Mouse (Mus musculus) ovary, postnatal 14 days (tissue): ENCODE measurements around the gene Pdia3.
"Not testable (repeated sequence)": the region's sequence is repeated elsewhere in the genome, so short reads cannot be mapped to it uniquely, and the experiment has no call there.

Experiments
- DNase-seq: peaks from one replicate; pipeline ENCODE4 v3.0.0; 2022; ENCODE audit warnings: low spot score

The Pdia3 gene

DNA sequence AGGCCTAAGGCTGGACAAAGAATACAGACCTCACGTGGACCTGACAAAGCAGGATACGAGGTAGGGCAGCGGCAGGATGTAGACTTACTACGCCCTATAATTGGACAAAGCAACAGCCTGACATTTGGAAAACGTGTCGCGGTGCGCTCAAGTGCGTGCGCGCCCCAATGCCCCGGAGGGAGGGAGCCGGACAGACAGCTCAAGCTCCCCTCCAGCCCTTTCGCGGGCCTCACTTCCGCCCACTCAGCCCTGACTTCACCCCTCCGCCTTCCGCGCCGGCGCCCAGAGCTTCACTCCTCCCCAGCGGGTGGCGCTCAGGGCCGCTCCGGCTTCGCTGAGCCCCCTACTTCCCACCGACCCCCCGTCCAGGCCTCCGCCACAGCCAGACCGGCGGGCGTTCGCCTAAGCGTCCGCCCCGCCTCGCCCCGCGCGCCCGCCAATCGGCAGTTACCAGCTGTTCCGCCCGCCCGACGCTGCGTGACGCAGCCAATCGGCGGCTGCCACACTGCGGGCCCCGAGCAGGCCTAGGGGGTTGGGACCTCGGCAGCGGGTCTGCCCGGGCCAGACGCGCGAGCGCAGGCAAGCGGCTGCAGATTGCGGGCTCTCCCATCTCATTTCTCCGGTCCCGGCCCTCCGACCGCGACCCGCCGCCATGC is at the start of gene Pdia3, which contains the start of gene Catsper2:
Gene Pdia3, plus strand, starts transcription at position 389 of the 656 bp plus-strand sequence.
Gene Catsper2, minus strand, starts transcription at position 406 of the 656 bp plus-strand sequence.
- DNase-seq: peak; percentile 93

DNA sequence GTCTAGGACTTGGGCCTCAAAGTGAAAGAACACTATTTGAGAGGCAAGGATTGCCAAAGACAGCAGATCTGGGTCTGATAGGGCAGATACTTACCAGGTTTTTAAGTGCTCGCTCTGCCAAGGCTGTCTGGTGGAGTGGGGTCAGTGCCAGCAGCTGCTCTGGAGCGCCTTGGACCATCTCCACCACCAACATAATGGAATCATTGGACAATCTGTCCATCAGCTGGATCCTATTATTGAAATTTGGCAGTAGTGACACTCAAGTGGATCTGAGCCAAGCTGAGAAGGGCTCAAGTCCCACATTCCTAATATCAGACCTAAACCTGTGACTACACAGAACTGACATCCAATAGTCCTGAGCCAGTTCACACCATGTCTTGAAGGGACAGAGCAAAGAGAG is 44.7 kb upstream of the Pdia3 start:
- no peak for DNase-seq

DNA sequence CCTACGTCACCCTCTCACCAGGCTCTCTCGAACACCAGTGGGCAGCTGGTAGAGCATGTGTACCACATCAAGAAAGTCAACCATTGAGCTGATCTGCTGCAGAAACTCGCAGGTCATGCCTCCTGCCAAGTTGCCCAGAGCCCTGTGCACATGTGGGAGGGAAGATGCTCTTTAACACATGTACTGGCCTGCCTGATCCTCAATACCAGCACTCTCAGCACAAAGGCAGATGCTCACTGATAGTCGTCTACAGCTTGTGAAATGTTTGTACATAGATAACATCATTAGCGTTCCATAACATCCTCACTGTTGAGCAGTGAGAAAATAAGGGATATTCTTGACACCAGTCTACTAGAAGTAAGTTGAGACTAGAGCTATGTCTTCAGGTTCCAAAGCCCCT is 42.7 kb upstream of the Pdia3 start:
- no peak for DNase-seq

DNA sequence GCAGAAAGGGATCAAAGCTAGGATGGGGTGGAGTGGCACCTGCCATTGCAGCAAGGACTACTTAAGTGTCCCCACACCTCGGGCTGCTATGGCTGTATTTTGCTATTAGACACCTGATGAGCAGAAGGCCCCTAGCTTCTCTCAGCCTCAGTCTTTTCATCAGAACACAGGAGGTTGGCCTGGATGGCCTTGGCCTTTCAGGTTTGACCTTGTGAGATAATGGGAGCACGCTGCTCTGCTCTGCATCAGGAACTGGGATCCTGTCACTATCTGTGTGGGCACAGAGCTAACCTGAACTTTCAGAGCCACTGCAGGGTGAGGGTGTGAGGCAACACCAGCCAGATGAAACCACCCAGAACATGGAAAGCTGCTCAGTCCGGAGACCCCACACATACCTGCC is 41.3 kb upstream of the Pdia3 start:
- DNase-seq: no peak

DNA sequence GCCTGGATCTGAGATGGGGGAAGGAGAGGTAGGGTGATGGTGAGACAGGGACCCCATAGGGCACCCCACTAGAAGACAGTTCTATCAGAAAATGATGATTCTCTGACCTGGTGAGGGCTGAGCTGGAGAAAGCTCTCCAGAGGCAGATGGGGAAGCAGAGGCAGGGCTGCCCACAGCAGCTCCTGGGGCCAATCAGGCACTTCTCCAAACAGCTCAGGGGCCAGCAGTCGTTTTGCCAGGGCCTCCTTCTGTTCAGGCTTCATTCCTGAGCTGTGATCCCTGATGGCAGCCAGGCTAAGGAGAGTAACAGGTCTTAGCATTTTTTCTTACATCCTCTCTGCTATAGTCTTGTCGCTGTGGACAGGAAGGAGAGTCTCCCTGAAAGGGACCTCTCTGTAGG is 38.8 kb upstream of the Pdia3 start:
- no peak for DNase-seq

DNA sequence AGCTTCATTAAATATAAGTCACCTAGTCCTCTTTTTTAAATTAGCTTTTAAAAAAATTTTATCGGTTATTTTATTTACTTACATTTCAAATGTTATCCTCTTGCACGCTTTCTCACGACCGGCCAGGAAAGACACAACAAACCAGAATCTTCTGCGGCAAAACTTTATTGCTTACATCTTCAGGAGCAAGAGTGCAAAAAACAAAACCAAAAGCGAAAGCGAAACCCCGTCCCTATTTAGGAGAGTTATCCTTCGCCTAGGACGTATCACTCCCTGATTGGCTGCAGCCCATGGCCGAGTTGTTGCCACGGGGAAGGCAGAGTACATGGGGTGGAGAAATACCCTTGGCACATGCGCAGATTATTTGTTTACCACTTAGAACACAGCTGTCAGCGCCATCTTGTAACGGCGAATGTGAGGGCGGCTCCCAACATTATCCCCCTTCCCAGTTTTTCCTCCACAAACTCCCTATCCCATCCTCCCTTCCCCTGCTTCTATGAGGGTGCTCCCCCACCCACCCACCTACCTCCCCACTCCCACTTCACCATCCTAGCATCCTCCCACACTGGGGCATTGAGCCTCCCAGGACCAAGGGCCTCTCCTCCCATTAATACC is 26.5 kb upstream of the Pdia3 start, which contains the start of gene Strc:
Gene Strc, minus strand, starts transcription at position 208 of the 615 bp plus-strand sequence.
- not testable (repeated sequence) for DNase-seq

DNA sequence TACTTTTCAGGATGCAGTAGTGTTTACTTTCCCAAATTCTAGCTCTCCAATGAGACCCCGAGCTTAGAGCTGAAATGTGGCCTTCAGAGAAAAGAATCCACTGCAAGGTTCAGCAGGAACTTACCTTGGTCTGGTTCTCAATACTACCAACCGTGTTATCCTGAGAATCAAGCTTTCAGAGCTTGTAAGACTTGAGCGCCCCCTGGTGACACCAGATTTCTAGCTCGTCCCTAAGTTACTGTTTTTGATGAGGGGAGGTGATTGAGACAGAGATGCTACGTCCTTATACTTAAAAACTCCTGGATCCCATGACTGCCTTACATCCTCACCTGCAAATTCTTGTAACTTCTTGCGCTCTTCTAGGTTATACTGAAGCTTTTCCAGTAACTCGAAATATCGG is 17.0 kb upstream of the Pdia3 start:
- peak; percentile 78 for DNase-seq

DNA sequence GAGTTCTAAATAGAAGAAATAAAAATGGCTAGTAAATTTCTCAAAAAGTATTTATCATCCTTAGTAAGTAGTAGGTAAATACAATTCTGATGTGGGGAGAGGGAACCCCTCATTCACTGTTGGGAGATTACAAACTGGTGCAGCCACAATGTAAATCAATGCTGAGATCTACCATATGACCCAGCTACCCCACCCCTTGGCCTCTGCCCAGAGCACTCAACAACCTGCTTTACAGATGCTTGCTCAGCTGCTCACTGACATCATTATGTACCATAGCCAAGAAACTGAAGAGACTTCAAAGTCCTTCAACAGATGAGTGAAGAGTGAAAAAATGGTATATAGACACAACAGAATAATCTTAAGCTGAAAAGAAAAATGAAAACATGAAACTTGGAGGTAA is 10.3 kb upstream of the Pdia3 start:
- DNase-seq: no peak

DNA sequence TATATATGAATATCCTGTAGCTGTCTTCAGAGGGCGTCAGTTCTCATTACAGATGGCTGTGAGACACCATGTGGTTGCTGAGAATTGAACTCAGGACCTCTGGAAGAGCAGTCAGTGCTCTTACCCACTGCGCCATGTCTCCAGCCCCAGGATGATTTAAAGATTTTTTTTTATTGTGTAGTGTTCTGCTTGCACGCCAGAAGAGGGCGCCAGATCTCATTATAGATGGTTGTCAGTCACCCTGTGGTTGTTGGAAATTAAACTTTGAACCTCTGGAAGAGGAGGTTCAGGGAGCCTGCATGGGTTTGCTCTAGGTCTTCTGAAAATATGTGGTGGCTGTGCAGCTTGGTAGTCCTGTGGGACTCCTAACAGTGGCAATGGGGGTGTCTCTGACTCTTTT is 5.4 kb upstream of the Pdia3 start:
- no peak for DNase-seq

DNA sequence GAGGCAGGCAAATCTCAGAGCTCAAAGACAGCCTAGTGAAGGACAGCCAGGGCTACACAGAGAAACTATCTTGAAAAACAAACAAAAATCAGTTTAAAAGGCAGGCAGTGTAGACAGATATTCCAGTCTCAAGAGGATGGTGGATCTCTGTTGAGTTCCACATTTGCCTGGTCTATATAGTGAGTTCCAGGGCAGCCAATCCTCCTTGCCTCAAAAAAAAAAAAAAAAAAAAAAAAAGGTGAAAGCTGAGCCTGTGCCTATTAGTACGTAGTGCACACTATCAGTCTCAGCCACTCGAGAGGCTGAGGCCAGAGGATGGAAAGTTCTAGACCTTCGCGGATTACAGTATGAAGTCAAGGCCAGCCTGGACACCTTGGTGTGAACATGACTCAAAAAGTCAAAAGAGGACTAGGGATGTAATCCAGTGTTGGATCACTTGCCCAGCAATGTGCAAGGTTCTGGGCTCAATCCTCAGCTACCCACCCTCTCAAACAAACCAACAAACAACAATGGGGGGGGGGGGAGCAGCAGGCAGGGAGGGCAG is 660 bp upstream of the Pdia3 start:
- DNase-seq: no peak

DNA sequence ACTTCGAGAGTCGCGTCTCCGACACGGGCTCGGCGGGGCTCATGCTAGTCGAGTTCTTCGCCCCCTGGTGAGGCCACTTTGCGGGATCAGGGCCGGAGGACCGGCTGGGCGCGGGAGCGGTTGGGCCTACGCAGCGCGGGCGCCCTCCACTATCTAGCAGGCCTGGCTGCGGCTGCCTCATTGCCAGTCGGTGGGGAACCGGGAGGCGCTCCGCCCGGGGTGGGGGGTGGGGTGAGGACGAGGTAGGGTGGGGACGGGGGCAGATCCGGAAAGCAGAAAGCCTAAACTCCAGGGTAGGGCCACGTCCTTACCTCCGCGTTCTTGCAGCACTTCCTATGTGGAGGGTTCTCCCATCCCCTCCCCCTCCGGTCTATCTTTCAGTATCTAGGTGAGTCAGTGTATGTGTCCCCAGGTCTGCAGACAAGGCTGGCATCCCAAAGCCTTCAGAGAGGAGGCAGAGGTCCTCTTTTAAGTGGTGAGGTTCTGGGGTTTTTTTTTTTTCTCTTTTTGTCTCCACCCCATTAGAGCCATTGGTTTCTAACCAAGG is 637 bp downstream of the Pdia3 start:
- DNase-seq: peak; percentile 13

DNA sequence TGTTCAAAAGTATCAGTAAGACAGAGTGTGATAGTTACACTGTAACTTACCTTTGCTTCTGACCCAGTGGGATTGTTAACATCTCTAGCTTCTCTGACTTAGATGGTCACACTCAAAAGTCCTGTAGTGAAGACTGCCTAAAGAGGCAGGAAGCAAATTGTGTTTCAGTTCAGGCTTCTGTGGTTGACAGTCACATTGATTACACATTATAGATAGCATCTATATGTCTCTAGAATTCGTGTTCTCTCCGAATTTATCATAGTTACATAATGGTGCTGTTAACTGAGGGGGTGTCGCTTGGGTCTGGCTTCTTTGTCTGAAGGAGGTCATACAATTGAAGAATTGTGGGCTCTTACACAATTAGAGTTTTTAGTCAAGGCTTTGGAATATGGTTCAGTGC is 1.5 kb downstream of the Pdia3 start:
- no peak for DNase-seq

DNA sequence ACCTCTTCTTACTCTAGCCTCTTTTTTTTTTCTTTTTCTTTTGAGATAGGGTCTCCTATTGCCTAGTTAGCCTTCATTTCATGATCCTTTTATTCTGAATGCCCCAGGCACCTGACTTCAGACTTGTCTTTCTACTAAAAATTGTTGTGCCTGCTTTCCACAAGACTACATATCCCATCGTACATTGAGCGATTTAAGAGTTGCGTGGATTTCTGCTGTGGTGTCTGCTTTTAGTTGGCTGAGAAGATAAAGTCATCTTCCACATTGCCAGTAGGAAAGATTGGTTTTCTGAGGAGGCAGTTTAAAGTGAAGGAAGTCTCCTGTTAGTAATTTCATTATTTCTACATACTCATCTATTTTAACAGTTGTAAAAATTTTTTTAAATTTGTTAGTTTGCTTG is 2.0 kb downstream of the Pdia3 start:
- no peak for DNase-seq

DNA sequence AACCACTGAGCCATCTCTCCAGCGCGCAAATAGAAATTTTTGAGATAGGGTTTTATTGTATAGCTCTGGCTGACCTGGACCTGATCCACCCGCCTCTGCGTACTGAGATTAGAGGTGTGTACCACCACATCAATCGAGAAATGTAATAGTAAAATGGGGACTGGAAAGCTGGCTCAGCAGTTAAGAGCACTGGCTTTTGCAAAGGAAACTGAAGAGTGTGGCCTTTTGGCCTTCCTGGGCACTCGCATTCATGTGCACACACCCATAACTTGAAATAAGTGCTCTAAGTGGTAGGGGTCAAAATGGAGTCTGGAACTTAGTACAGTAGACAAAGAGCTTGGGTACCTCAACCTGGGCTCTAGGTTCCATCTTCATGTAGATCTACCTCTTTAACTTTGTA is 2.8 kb downstream of the Pdia3 start:
- DNase-seq: no peak

DNA sequence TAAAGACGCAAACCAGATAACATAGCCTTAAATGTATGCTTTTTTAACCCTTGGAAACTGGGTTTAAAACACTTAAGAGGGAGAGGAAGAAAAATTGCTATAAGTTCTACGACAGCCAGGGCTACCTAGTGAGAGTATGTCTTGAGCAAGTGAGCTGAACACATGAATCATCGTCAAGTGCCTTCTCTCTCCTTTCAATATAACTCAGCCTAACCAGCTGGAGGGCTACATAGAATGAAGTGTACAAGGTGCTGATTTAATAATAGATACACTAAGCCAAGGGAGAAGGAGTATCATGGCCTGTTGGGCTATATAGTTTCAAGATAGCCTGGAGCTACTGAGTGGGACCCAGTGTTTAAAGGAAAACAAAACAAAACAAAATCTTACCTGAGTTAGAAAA is 4.9 kb downstream of the Pdia3 start:
- no peak for DNase-seq

DNA sequence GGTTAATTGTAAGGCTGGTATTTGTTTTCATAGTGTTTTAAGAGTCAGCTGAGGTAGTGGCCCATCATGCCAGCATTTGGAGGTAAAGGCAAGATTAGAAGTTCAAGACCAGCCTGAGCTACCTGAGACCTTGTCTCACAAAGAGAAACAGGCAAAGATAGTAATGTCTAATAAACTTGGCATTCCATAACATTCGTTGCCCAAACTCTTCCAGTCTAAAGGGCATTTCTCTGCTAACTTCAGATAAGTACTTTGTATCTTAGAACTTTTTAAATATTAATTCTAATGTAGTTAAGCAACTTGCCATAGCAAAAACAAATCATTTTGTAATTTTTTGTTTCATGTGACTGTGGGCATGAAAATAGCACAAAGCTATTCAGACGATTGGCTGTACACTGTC is 9.6 kb downstream of the Pdia3 start:
- no peak for DNase-seq

DNA sequence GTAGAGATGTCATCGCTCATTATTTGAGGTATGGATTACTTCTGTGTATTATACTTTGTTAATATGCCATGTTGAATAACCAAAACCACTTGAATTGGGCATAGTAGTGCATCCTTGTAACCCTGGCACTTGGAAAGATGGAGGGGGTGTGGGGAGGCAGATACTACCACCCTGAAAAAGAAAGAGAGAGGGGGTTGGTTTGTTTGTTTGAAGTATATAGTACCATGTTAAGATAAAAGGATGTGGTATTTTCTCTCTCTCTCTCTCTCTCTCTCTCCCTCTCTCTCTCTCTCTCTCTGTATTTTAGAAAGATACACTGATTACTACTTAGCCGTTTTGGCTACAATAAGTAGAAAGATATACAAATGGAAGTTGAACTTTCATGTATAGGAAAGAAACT is 12.3 kb downstream of the Pdia3 start:
- DNase-seq: no peak

DNA sequence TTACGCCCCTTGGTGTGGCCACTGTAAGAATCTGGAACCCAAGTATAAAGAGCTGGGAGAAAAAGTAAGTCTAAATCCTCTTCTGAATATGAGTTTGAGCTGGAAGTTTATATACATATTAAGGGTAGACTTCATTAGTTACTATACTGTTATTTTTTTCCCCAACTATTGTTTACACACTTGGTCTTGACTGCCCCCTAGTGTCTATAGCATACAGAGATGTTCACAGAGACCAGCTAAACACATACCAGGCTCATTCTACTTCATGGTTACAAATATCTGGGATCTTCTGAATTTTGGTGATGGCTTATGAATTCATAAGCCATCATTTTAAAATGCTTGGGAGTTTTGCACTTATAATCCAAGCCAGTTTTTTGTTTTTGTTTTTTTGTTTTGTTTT is 21.3 kb downstream of the Pdia3 start:
- no peak for DNase-seq

DNA sequence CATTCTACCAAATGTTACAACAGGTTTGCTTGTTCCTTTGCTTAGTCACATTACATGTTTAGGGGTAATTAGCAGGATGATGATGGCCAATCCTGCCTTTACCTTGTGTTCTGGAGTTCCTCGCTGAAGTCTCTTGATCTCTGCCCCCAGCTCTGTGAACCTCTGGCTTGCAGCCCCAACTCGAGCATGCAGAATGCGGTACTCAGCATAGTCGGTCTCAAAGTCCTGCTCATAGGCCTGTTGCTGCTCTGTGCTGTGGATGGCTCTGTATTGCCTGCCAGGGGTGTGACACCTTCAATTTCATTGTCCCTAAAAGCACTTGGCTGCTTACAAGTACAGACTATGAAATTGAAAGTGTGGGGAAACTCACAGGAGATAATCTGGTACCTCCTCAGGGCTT is 26.2 kb downstream of the Pdia3 start:
- DNase-seq: no peak

DNA sequence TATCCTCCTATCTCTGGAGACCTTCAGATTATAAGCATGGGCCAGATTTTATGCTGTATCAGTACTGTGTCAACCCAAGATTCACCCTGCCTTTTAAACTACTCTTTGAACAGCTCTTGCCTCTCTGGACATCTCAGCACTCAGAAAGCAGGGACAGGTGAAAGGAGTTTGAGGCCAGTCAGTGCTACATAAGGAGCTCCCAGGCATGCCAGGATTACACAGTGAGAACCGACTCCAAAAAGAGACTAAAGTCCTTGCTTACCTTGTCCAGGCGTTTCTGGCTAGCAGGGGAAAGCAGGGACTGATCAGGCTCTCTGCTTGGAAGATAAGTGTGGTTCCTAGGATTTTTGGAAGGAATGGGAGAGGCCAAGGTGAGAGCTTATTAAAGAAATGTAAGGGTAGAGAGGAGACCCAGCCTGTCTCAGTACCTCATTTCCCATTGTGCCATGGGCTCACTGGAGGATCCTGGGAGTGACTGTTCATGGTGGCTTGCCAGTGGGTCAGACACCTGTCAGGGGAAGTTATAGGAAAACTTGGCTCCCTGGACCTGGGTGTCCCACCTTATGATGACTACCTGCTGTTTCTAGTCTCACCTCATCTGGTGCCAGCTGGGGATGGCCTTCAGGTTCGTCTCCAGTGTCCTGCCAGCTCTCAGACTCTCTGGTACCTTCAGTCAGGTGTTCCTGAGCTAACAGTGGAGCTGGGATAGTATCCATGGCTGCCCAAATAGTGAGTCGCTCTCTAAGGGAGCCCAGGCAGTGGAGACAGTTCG is 27.4 kb downstream of the Pdia3 start:
- no peak for DNase-seq

DNA sequence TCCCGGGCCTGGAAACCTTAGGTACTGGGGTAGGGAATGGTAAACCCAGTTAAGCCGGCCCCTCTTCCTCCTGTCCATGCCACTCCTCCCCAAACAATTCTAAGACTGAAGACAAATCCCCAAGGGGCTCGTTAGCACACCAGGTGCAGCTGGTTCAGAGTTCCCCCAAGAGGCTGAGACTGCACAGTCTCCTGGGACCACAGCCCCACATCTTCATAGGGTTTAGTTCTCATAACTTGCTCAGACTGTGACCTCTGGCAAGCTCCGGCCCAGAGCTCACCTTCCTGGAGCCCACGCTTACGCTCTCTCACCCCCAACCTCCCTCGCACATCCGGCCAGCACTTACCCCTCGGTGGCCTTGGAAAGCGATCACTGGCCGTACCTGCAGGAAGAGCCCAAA is 28.2 kb downstream of the Pdia3 start:
- DNase-seq: no peak

DNA sequence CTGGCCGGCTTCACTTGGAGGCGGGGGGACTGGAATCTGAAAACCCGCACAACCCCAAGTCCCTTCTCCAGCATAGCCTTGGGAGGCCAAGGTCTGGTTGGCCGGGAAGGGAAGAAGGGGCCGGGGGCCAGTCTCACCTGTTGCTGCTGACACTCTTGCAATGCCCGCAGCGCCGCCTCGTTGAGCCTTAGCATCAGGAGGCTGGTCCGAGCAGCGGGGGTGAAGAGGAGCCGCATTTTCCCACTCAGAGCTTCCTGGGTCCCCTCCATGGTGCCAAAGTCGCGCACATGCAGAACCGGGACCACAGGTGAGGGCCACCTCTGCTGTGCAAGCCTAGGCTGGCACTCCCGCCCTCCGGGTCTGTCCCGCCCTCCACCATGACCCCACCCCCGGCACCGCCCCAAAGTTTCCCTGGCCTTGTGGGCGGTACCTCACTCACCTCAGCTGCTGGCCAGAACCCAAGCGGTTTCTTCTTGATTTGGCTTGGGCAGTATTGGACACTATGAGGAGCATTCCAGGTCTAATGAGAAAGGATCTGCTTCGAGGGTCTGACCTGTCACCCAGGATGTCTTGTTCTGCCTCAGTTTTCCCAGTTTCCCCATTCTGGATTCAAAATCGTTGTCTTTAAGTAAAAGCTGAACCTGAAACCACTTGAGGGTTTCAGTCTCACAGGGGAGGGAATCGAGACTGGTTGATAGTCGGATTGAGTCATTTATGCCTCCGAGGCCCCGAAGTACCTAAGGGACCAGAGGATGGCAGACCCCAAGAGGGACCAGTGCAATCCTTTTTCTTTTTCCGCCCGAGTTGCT is 28.9 kb downstream of the Pdia3 start:
- peak; percentile 38 for DNase-seq
